Mouse (Mus musculus): ENCODE results near the gene Gm4631. TPM values are rescaled to one million over a fixed set of nuclear protein-coding genes. Genes with fewer than 3 reads are reported as not detected.
"Not testable (repeated sequence)": the region's sequence is repeated elsewhere in the genome, so short reads cannot be mapped to it uniquely, and the experiment has no call there.

Gene Gm4631
- 0.69 and 0.98 TPM in 2 replicates for polyA plus RNA-seq (2012; rRNA removed)

DNA sequence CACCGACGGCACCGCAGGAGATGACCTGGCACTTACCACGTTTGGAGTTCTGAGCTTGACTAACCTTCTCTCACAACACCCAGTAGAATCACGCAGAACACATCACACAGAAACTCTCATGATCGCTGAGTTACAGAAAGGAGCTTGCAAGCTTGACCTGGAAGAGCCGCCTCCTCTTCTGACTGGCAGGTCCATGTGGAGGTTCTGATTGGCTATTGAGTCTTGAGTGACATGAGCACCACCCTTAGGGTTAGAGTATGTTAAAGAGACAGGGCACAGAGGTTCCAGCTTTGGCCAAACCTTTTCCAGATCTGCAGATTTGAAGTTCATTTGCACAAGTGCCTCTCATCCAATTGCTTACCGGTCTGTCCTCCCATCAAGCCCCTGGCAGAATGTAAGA is at the start of gene Gm4631:
Gm4631 (minus strand) TSS at position 101 of the 400 bp plus-strand sequence.
- H3K27ac ChIP-seq (ENCODE audit: insufficient read depth, low read length); H3K27me3 ChIP-seq (ENCODE audit: control insufficient read depth, insufficient read depth, low read length); DNase-seq (ENCODE audit: low read depth in 1 of 2, low spot score in 2 of 2); H3K36me3 ChIP-seq (ENCODE audit: control insufficient read depth, insufficient read depth, low read length); H3K4me1 ChIP-seq (ENCODE audit: control insufficient read depth, insufficient read depth, insufficient read length); H3K4me3 ChIP-seq (ENCODE audit: extremely low read depth, insufficient read depth, insufficient read length): not testable (repeated sequence)
- WGBS: no CpG with 5 or more reads among the region's 8 CpGs

DNA sequence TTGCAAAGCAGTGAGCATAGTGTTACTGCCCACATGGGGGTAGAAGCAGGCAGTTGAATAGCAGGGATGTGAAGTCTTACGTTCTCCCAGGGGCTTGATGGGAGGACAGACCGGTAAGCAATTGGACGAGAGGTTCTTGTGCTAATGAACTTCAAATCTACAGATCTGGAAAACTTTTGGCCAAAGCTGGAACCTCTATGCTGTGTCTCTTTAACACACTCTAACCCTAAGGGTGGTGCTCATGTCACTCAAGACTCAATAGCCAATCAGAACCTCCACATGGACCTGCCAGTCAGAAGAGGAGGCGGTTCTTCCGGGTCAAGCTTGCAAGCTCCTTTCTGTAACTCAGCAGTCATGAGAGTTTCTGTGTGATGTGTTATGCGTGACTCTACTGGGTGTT is 34.1 kb upstream of the Gm4631 start, which contains the start of gene Zfp968:
Zfp968 (plus strand) TSS at position 301 of the 400 bp plus-strand sequence.
- H3K27me3 ChIP-seq (ENCODE audit: control insufficient read depth, insufficient read depth, low read length); H3K27ac ChIP-seq (ENCODE audit: insufficient read depth, low read length); DNase-seq (ENCODE audit: low read depth in 1 of 2, low spot score in 2 of 2); H3K4me1 ChIP-seq (ENCODE audit: control insufficient read depth, insufficient read depth, insufficient read length); H3K36me3 ChIP-seq (ENCODE audit: control insufficient read depth, insufficient read depth, low read length); H3K4me3 ChIP-seq (ENCODE audit: extremely low read depth, insufficient read depth, insufficient read length): not testable (repeated sequence)
- WGBS: no CpG with 5 or more reads among the region's 6 CpGs

DNA sequence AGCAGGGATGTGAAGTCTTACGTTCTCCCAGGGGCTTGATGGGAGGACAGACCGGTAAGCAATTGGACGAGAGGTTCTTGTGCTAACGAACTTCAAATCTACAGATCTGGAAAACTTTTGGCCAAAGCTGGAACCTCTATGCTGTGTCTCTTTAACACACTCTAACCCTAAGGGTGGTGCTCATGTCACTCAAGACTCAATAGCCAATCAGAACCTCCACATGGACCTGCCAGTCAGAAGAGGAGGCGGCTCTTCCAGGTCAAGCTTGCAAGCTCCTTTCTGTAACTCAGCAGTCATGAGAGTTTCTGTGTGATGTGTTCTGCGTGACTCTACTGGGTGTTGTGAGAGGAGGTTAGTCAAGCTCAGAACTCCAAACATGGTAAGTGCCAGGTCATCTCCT is 63.2 kb downstream of the Gm4631 start, which contains the start of gene Gm14440:
Gm14440 (plus strand) TSS at position 301 of the 400 bp plus-strand sequence.
- not testable (repeated sequence) for H3K4me3 ChIP-seq (ENCODE audit: extremely low read depth, insufficient read depth, insufficient read length); H3K36me3 ChIP-seq (ENCODE audit: control insufficient read depth, insufficient read depth, low read length); H3K4me1 ChIP-seq (ENCODE audit: control insufficient read depth, insufficient read depth, insufficient read length); DNase-seq (ENCODE audit: low read depth in 1 of 2, low spot score in 2 of 2); H3K27ac ChIP-seq (ENCODE audit: insufficient read depth, low read length); H3K27me3 ChIP-seq (ENCODE audit: control insufficient read depth, insufficient read depth, low read length)
- WGBS: no CpG with 5 or more reads among the region's 6 CpGs

Other genes with a start within 250 kb of the Gm4631 start
- gene Gm14399, start 196.2 kb downstream of the Gm4631 start, polyA plus RNA-seq (2012; rRNA removed): 0.43 and 4.2 TPM in 2 replicates
- 0.07 and 0.11 TPM in 2 replicates for gene Gm14443, start 162.3 kb downstream of the Gm4631 start, polyA plus RNA-seq (2012; rRNA removed)
- gene Gm14391, start 131.3 kb downstream of the Gm4631 start, polyA plus RNA-seq (2012; rRNA removed): 1.8 and 2.3 TPM in 2 replicates
- gene Gm14440, start 63.1 kb downstream of the Gm4631 start, polyA plus RNA-seq (2012; rRNA removed): not detected in 2 replicates
- gene Zfp968, start 34.2 kb upstream of the Gm4631 start, polyA plus RNA-seq (2012; rRNA removed): 0.32 and 0.52 TPM in 2 replicates
- gene Gm4724, start 97.6 kb upstream of the Gm4631 start, polyA plus RNA-seq (2012; rRNA removed): 2.8 TPM in 2 replicates
- 0.12 and 0.19 TPM in 2 replicates for gene Zfp965, start 131.8 kb upstream of the Gm4631 start, polyA plus RNA-seq (2012; rRNA removed)